Mouse (Mus musculus) heart, embryonic 14.5 days (tissue): ENCODE results near the gene Slc19a3. TPM values are rescaled to one million over a fixed set of nuclear protein-coding genes. Genes with fewer than 3 reads are reported as not detected.

ENCODE experiments used
- ATAC-seq: fragments of 200-750 bp; cut with Nextera tagmentation; 2 replicates; pipeline ENCODE4 v1.8.0; 2017; ENCODE audit warnings: low read depth, moderate TSS enrichment; ENCODE audit not compliant: insufficient number of reproducible peaks, insufficient read depth, low FRiP score
- H3K27ac ChIP-seq, 2 experiments: fragments of 200-500 bp in 1 of 2; fragments of 300-500 bp in 1 of 2; sonication (generic) in 1 of 2; replicated peaks in 1 of 2; 2 replicates each; pipeline ENCODE4 v1.5.1; 2012 to 2014; ENCODE audit warnings: low read depth in 2 of 2, low read length in 2 of 2, control low read depth in 1 of 2, mild to moderate bottlenecking in 1 of 2, mixed read lengths in 1 of 2; ENCODE audit not compliant: control insufficient read depth in 1 of 2, insufficient read depth in 1 of 2
- H3K27me3 ChIP-seq: fragments of 300-500 bp; sonication (generic); 2 replicates; pipeline ENCODE4 v1.6.1; 2014; ENCODE audit warnings: mild to moderate bottlenecking, low read length, control low read depth; ENCODE audit not compliant: control insufficient read depth, insufficient read depth
- H3K36me3 ChIP-seq: fragments of 300-500 bp; sonication (generic); 2 replicates; pipeline ENCODE4 v1.6.1; 2014; ENCODE audit warnings: mild to moderate bottlenecking, control low read depth, low read length, mixed read lengths; ENCODE audit not compliant: control insufficient read depth, insufficient read depth
- H3K4me1 ChIP-seq, 2 experiments: fragments of 200-500 bp in 1 of 2; fragments of 300-500 bp in 1 of 2; sonication (generic) in 1 of 2; 2 replicates each; pipeline ENCODE4 v1.6.1; 2012 to 2014; ENCODE audit warnings: low read length in 2 of 2, control low read depth in 1 of 2, mixed read lengths in 1 of 2; ENCODE audit not compliant: control insufficient read depth in 2 of 2, insufficient read depth in 2 of 2
- H3K4me2 ChIP-seq: fragments of 300-500 bp; sonication (generic); 2 replicates; pipeline ENCODE4 v1.6.1; 2014; ENCODE audit warnings: mild to moderate bottlenecking, low read length
- H3K4me3 ChIP-seq, 2 experiments: fragments of 200-500 bp in 1 of 2; fragments of 300-500 bp in 1 of 2; sonication (generic) in 1 of 2; 2 replicates each; pipeline ENCODE4 v1.5.1; 2012 to 2014; ENCODE audit warnings: low read length in 2 of 2, mild to moderate bottlenecking in 2 of 2, control low read depth in 1 of 2, low read depth in 1 of 2, moderate library complexity in 1 of 2; ENCODE audit not compliant: control insufficient read depth in 1 of 2, insufficient read depth in 1 of 2
- H3K9ac ChIP-seq: fragments of 300-500 bp; sonication (generic); 2 replicates; pipeline ENCODE4 v1.6.1; 2014; ENCODE audit warnings: mild to moderate bottlenecking, low read length
- H3K9me3 ChIP-seq: fragments of 300-500 bp; sonication (generic); 2 replicates; pipeline ENCODE4 v1.6.1; 2016; ENCODE audit warnings: low read length, control low read depth; ENCODE audit not compliant: control insufficient read depth
- WGBS: fragments of 180-500 bp; shearing (Covaris S2); extraction: QIAGEN DNeasy Blood & Tissue Kit; methylation state at CpG from one replicate; pipeline ENCODE4 v1.1.7; 2014; 5-methylcytosine and 5-hydroxymethylcytosine counted together
- polyA plus RNA-seq: library from polyadenylated mRNA; unstranded; fragments of >200 nt; fragmentation: Nextera tagmentation; extraction: Ambion mirVana; gene quantifications from 2 replicates; pipeline ENCODE4 v1.2.1, GENCODE M21; 2014

Slc19a3 gene
- polyA plus RNA-seq, 1 experiment from 2014 or later: 2.4 TPM

- Histone ChIP-seq H3K36me3 (no peaks in the 10 kb centered on the region), H3K27ac (no peak overlapping the region), H3K4me3 (no peak overlapping the region), H3K9me3 (no peaks in the 10 kb centered on the region), H3K4me2 (peak overlapping the region; percentile 82), H3K9ac (no peak overlapping the region), H3K4me1 (peaks cover 2 to 6% of the 10 kb centered on the region in 2 experiments; a peak in 1 of 4 replicates), H3K27me3 (no peaks in the 10 kb centered on the region)
- 76% methylated on average over 11 of the region's 11 CpGs for WGBS
- no peak for ATAC-seq
These were observed 1.2 kb downstream of the Slc19a3 start for GRCm38 (mm10) chr1:83036892-83037667.

- Histone ChIP-seq H3K4me1 (peaks cover 2 to 6% of the 10 kb centered on the region in 2 experiments; a peak in 1 of 4 replicates), H3K9me3 (no peaks in the 10 kb centered on the region), H3K9ac (no peak overlapping the region), H3K36me3 (no peaks in the 10 kb centered on the region), H3K27me3 (no peaks in the 10 kb centered on the region), H3K4me2 (no peak overlapping the region), H3K27ac (no peak overlapping the region), H3K4me3 (no peak overlapping the region)
- ATAC-seq: no peak
- 67% methylated on average over 5 of the region's 5 CpGs for WGBS
These were observed 3.7 kb downstream of the Slc19a3 start for GRCm38 (mm10) chr1:83034509-83034908.

GRCm38 (mm10) chr1:83032508-83032907 is 5.7 kb downstream of the Slc19a3 start:
- 0 out of 4 replicates have a peak, but pooled peaks cover 0 to 1% of the 10 kb centered on the region in 2 experiments for H3K4me1 ChIP-seq
- H3K27me3 ChIP-seq: no peaks in the 10 kb centered on the region
- H3K4me2 ChIP-seq: no peak overlapping the region
- no peak overlapping the region for H3K4me3 ChIP-seq
- no peak overlapping the region for H3K27ac ChIP-seq
- ATAC-seq: no peak
- no peak overlapping the region for H3K9ac ChIP-seq
- H3K9me3 ChIP-seq: no peaks in the 10 kb centered on the region
- 78% methylated on average over 6 of the region's 6 CpGs for WGBS
- H3K36me3 ChIP-seq: no peaks in the 10 kb centered on the region

- H3K27me3 ChIP-seq: no peaks in the 10 kb centered on the region
- ATAC-seq: no peak
- no peaks in the 10 kb centered on the region for H3K4me1 ChIP-seq
- H3K4me3 ChIP-seq: no peak overlapping the region
- 70% methylated on average over 1 of the region's 1 CpGs for WGBS
- no peak overlapping the region for H3K27ac ChIP-seq
- H3K4me2 ChIP-seq: no peak overlapping the region
- H3K9me3 ChIP-seq: no peaks in the 10 kb centered on the region
- H3K9ac ChIP-seq: no peak overlapping the region
- H3K36me3 ChIP-seq: no peaks in the 10 kb centered on the region
These were observed 6.3 kb downstream of the Slc19a3 start for GRCm38 (mm10) chr1:83031950-83032349.

- 63% methylated on average over 1 of the region's 1 CpGs for WGBS
- H3K4me1 ChIP-seq: no peaks in the 10 kb centered on the region
- no peak overlapping the region for H3K9ac ChIP-seq
- H3K27ac ChIP-seq: no peak overlapping the region
- no peaks in the 10 kb centered on the region for H3K9me3 ChIP-seq
- H3K36me3 ChIP-seq: no peaks in the 10 kb centered on the region
- no peak overlapping the region for H3K4me3 ChIP-seq
- H3K4me2 ChIP-seq: no peak overlapping the region
- no peak for ATAC-seq
- H3K27me3 ChIP-seq: no peaks in the 10 kb centered on the region
These were observed 21.7 kb downstream of the Slc19a3 start for GRCm38 (mm10) chr1:83016556-83016955.

- Histone ChIP-seq H3K27ac (no peak overlapping the region), H3K9ac (no peak overlapping the region), H3K9me3 (no peaks in the 10 kb centered on the region), H3K4me1 (no peaks in the 10 kb centered on the region), H3K4me3 (no peak overlapping the region), H3K27me3 (no peaks in the 10 kb centered on the region), H3K36me3 (no peaks in the 10 kb centered on the region), H3K4me2 (no peak overlapping the region)
- WGBS: 59% methylated on average over 10 of the region's 10 CpGs
- no peak for ATAC-seq
These were observed 22.8 kb downstream of the Slc19a3 start for GRCm38 (mm10) chr1:83015329-83015879.

GRCm38 (mm10) chr1:83014477-83014876 is 23.8 kb downstream of the Slc19a3 start:
- Histone ChIP-seq H3K9me3 (no peaks in the 10 kb centered on the region), H3K36me3 (no peaks in the 10 kb centered on the region), H3K27ac (no peak overlapping the region), H3K4me3 (no peak overlapping the region), H3K9ac (no peak overlapping the region), H3K4me1 (no peaks in the 10 kb centered on the region), H3K4me2 (no peak overlapping the region), H3K27me3 (no peaks in the 10 kb centered on the region)
- WGBS: 78% methylated on average over 3 of the region's 3 CpGs
- no peak for ATAC-seq
